In the genomic region with DNA sequence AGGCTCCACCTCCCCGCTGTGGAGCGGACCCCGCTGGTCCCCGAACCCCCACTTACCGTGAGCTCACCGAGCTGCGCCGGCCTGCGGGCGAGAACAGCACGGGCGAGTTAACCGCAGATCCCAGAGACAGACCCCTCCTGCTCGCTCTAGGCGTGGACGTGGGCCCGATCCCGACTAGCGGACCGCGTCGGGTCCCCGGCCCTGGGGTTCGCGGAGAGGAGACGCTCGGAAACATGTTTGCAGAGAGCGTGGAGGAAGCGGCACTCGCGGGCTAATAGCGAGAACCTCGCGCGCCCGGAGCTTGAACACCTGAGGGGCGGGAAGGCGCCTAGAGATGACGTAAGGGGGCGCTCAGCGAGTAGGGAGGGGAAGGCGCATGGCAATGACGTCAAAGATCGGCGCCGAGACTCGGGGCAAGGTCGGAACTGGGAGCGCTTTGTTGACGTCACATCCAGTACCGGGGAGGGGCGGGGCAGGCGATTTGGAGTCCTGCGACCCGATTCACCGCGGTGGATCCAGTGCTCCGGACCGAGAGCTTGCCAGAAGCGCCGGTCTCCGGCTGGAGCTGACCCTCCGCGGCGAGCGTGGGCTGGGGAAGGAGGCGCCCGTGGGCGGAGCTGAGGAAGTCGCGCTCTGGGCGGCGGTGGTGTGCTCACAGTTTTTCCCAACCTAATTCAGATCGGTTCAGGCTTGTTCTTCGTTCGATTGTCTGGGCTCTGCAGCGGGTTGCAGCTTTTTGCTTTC, we compare ENCODE assay signal across 8 mouse cellular contexts. TPM values are rescaled to one million over a fixed set of nuclear protein-coding genes. Genes with fewer than 3 reads are reported as not detected.
DNase-seq lines count a peak whose midpoint lies in the region; ATAC-seq and TF ChIP-seq lines count a peak whose summit lies in the region.

A gene (minus strand): TSS at position 324 of the 744 bp plus-strand sequence.

- H3K9ac ChIP-seq in ES-E14 (ENCODE audit: insufficient read depth, low read depth, low read length, poor library complexity, severe bottlenecking): peak within 1 kb of the TSS; percentile 96
- H3K9ac ChIP-seq in forebrain, embryonic 15.5 days (replicated peaks): peak within 1 kb of the TSS; percentile 91

- DNase-seq in ES-E14 (ENCODE audit: low read depth, low spot score): peak; percentile 99
- peak; percentile 99 for DNase-seq in cerebellum, adult 11-12 months
- peak; percentile 96 for DNase-seq in heart, postnatal 25 days (ENCODE audit: low spot score)
- peak; percentile 98 to 100 for DNase-seq in layer of hippocampus, adult 18-20 months (ENCODE audit: low spot score in 2 of 2)
- DNase-seq in lung, adult 2 months: peak; percentile 99
- DNase-seq in thymus, adult 18-20 months: peak; percentile 96 to 97

- H3K27ac ChIP-seq in ES-E14 (ENCODE audit: insufficient read depth, low read depth, low read length, poor library complexity, severe bottlenecking): peak within 1 kb of the TSS; percentile 62
- H3K27ac ChIP-seq in forebrain, embryonic 15.5 days (replicated peaks): peak within 1 kb of the TSS; percentile 86

- H3K9me3 ChIP-seq in ES-E14 (ENCODE audit: control insufficient read depth, insufficient read depth, low read depth, low read length): no peaks in the 10 kb centered on the region
- H3K9me3 ChIP-seq in forebrain, embryonic 15.5 days: no peaks in the 10 kb centered on the region

- no peaks in the 10 kb centered on the region for H3K27me3 ChIP-seq in forebrain, embryonic 15.5 days

- peak; percentile 57; the same call in 1 of the 2 replicates for TF ChIP-seq POLR2A in lung, adult 2 months (IDR thresholded peaks at IDR 0.05; ENCODE audit: borderline replicate concordance, extremely low read depth, low read depth, low read length)

- in situ Hi-C loops in ES-E14 (cut with MboI; ENCODE audit: low sequenced_read_pairs in 2 of 2, unreplicated experiment in 2 of 2): no loop called here

- peaks cover 0 to 4% of the 10 kb centered on the region in 2 experiments; a peak in 3 of 4 replicates for H3K4me1 ChIP-seq in ES-E14 (ENCODE audit: control insufficient read depth in 2 of 2, insufficient read depth in 2 of 2, low read length in 2 of 2, poor library complexity in 1 of 2)
- peaks cover 17% of the 10 kb centered on the region for H3K4me1 ChIP-seq in forebrain, embryonic 15.5 days
- peaks cover 3% of the 10 kb centered on the region; the same call in 1 of the 2 replicates for H3K4me1 ChIP-seq in lung, adult 2 months (ENCODE audit: control insufficient read depth, insufficient read depth, low read length)

- TF ChIP-seq CTCF in lung, adult 2 months (IDR thresholded peaks at IDR 0.05; ENCODE audit: insufficient read depth, low read length): no peak

- H3K4me3 ChIP-seq in ES-E14 (ENCODE audit: insufficient read depth in 1 of 2, low read depth in 1 of 2, low read length in 2 of 2, poor library complexity in 1 of 2, severe bottlenecking in 1 of 2): peak within 1 kb of the TSS; percentile 94 to 99
- peak within 1 kb of the TSS; percentile 79 for H3K4me3 ChIP-seq in forebrain, embryonic 15.5 days
- peak within 1 kb of the TSS; percentile 88 for H3K4me3 ChIP-seq in lung, adult 2 months (replicated peaks; ENCODE audit: extremely low read depth, low read depth, low read length)

- H3K4me2 ChIP-seq in forebrain, embryonic 15.5 days (replicated peaks): peak within 1 kb of the TSS; percentile 91

- under 1% methylated on average over 75 of the region's 77 CpGs for WGBS in forebrain, embryonic 15.5 days
- WGBS in lung, adult 2 months: under 1% methylated on average over 77 of the region's 77 CpGs

- H3K36me3 ChIP-seq in ES-E14 (ENCODE audit: control insufficient read depth, insufficient read depth, low read length, poor library complexity, severe bottlenecking): peaks cover 15% of the 10 kb centered on the region
- H3K36me3 ChIP-seq in forebrain, embryonic 15.5 days: peaks cover 28% of the 10 kb centered on the region

- intact Hi-C loops in heart, postnatal 25 days (cut with DNase I): loop anchor here (2.0 kb wide), 1 partner anchor 30 kb away; no protein-coding TSS in a partner anchor

- peak; percentile 88 for ATAC-seq in forebrain, embryonic 15.5 days (replicated peaks)
- ATAC-seq in neutrophil, adult 5-6 weeks (ENCODE audit: extremely low read depth, insufficient number of reproducible peaks, low FRiP score, poor library complexity, severe bottlenecking): peak; percentile 95

TF ChIP-seq in ES-E14, 5 proteins besides CTCF, POLR2A, EP300 and RAD21:
- TF ChIP-seq CHD2 (IDR thresholded peaks at IDR 0.05; ENCODE audit: low read depth, low read length) (peak; percentile 65; the same call in 1 of the 2 replicates), ZC3H11A (IDR thresholded peaks at IDR 0.05; ENCODE audit: borderline replicate concordance, low read depth, low read length) (peak; percentile 59), MAFK (IDR thresholded peaks at IDR 0.05; ENCODE audit: insufficient read depth, low read depth, low read length) (no peak), ZNF384 (IDR thresholded peaks at IDR 0.05; ENCODE audit: low read depth, low read length) (no peak), HCFC1 (IDR thresholded peaks at IDR 0.05; ENCODE audit: borderline replicate concordance, insufficient read depth, low read length) (peak; percentile 87)
TF ChIP-seq in ES-E14: peak in this region for 3.

RNA-seq across cellular contexts. Expression of the gene that starts here (rescaled TPM):
- total RNA-seq in ES-E14 (2012; rRNA removed): 71.0 and 74.2 TPM in 2 replicates
- polyA plus RNA-seq in forebrain, embryonic 15.5 days (2015; fragmentation: Nextera tagmentation; extraction: Ambion mirVana): 31.9 and 33.4 TPM in 2 replicates
- 10 to 100 TPM in 1 of 2 experiments, 1 to 10 TPM in 1; 9.2 to 11.9 TPM for total RNA-seq in heart, postnatal 25 days (2021)
- 10 to 100 TPM; 21.9 to 23.8 TPM for total RNA-seq in layer of hippocampus, adult 18-20 months (2021)
- 7.3 and 10.8 TPM in 2 replicates for polyA plus RNA-seq in lung, adult 2 months (2012; rRNA removed)
- 9.1 and 10.1 TPM in 2 replicates for total RNA-seq in neutrophil, adult 5-6 weeks (2017)

Comparison
In these comparisons a context has a peak if more than half of its experiments do, and no peak if none do; other contexts are left out.
1. Peak in every context shown above with its lines: DNase-seq, ATAC-seq, H3K4me3 ChIP-seq and H3K27ac ChIP-seq.